Mouse (Mus musculus): ENCODE measurements around the gene Sytl2. TPM values are rescaled to one million over a fixed set of nuclear protein-coding genes. Genes with fewer than 3 reads are reported as not detected.

The Sytl2 gene
- total RNA-seq, 1 experiment from 2014 or later, result 5.5 TPM

Other genes with a start within 250 kb of the Sytl2 start
- gene Picalm, start 172.0 kb upstream of the Sytl2 start, total RNA-seq (2021), result 207 and 216 TPM in 2 replicates
- not detected in 2 replicates for gene Ccdc83, start 36.5 kb upstream of the Sytl2 start, total RNA-seq (2021)
- gene Ccdc89, start 124.3 kb downstream of the Sytl2 start, total RNA-seq (2021), result 0.37 and 0.68 TPM in 2 replicates
- 64.3 and 77.7 TPM in 2 replicates for gene Crebzf, start 140.5 kb downstream of the Sytl2 start, total RNA-seq (2021)
- 66.4 and 68.2 TPM in 2 replicates for gene Tmem126a, start 155.0 kb downstream of the Sytl2 start, total RNA-seq (2021)
- 20.6 and 21.4 TPM in 2 replicates for gene Tmem126b, start 173.7 kb downstream of the Sytl2 start, total RNA-seq (2021)
- gene Dlg2, start 174.4 kb downstream of the Sytl2 start, total RNA-seq (2021), result 52.8 and 71.9 TPM in 2 replicates